Mouse (Mus musculus) retina, postnatal 1 day (tissue): ENCODE results near the gene Fgfr2.
A peak's percentile ranks its signal among the peaks of the same experiment; 100 is the strongest.

Experiments used
- DNase-seq: peaks from one replicate; pipeline ENCODE4 v3.0.0-alpha.2; 2012

Fgfr2 gene

GRCm38 (mm10) chr7:130201020-130201419, 2922.1 kb downstream of the Fgfr2 start:
- DNase-seq = no peak

GRCm38 (mm10) chr7:130199951-130200350, 2923.2 kb downstream of the Fgfr2 start:
- DNase-seq = no peak

GRCm38 (mm10) chr7:130199317-130199716, 2923.8 kb downstream of the Fgfr2 start:
- DNase-seq = no peak

DNA sequence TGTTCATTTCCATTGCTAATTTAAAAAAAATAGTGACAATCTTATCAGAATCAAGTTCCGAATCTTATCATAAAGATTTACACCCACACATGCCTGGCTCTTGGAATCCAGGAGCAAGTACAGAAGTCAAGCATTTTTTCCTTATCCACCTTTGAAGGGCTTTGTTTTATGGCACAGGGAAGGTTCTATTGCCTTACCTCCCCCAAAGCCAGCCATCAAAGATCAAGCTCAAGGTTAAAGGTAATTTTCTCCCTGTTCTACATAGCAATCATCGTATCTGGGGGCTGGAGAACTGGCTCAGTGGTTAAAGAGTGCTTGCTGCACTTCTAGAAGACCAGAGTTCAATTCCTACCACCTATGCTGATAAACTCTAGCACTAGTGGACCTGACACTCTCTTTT, 2928.1 kb downstream of the Fgfr2 start:
- no peak for DNase-seq

GRCm38 (mm10) chr7:130190329-130190975, 2932.7 kb downstream of the Fgfr2 start:
- no peak for DNase-seq

- no peak for DNase-seq
Observed at GRCm38 (mm10) chr7:130189901-130190300, 2933.2 kb downstream of the Fgfr2 start.

- no peak for DNase-seq
Observed at GRCm38 (mm10) chr7:130188108-130188507, 2935.0 kb downstream of the Fgfr2 start.

- DNase-seq = no peak
Observed at GRCm38 (mm10) chr7:130184864-130185263, 2938.3 kb downstream of the Fgfr2 start.

GRCm38 (mm10) chr7:130183960-130184359, 2939.2 kb downstream of the Fgfr2 start:
- peak; percentile 35 for DNase-seq

DNA sequence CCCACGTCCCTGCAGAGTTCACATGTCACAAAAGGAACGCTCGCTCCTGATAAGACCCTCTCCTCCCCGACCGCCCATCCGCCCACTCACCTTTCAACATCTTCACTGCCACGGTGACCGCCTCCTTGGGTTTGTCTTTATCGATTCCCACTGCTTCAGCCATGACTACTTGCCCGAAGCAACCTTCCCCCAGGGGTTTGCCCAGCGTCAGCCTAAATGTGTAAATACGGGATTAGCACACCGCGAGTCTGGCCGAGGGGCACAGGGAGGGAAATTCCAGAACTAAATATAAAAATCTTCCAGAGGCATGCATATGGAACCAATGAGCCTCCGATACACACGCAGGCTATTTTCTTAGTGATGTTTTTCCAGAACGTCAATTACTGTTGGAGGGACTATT, 2940.6 kb downstream of the Fgfr2 start:
- DNase-seq = peak; percentile 18

DNA sequence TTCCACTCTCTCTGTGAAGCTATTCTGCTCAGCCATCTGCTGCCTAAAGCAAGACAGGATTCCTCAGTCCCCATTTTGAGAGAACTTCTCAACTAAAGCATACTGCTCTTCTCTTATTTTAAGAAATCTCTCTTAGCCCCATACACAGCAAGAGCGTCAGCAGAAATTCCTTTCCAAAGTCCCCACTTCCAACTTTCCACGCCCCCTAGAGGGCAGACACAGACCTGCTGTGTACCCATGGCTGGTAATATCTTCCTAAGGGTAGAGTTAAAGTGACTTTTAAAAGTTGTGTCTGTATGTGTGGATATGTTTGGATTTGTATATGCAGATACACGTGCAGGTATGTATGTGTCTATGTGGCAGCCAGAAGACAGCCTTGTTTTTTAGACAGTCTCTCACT, 2944.2 kb downstream of the Fgfr2 start:
- no peak for DNase-seq

- no peak for DNase-seq
Observed at GRCm38 (mm10) chr7:130177009-130177408, 2946.1 kb downstream of the Fgfr2 start.

- no peak for DNase-seq
Observed at GRCm38 (mm10) chr7:130174525-130174924, 2948.6 kb downstream of the Fgfr2 start.

DNA sequence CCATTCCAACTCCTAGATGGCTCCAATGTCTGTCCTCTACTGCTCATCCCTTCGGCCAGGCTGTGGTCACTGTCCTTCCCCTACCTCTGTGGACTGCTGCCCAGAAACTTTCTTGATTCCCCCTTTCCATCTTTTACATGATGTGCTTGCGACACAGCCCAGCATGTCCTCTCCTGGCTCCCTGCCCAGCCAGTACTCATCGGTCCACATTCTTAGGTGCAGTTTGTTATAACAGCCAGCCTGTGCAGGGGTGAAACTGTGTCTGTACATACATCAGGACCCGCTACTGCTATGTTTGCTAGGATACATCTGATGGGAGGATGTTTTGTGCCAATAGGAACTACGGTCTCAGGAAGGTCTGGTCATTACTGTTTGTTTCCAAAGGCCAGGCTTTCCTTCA, 2949.2 kb downstream of the Fgfr2 start:
- no peak for DNase-seq

DNA sequence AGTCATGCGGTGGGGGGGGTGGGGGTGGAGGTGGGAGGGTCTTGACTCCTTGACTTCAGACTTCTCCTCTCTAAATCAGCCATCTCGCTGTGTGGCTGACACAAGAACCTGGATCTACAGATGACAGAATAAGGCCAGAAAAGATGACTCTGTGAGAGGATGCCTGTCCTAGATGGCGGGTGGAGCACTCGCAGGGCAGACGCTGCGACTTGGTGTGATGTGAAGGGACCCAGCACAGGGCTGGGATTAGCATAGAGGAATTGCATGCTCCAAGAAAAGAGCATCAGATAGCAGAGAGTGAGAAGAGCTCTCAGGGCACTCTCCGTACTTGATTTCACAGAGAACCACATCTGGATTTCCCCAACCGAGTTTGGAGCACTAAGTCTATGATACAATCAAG, 2953.0 kb downstream of the Fgfr2 start:
- DNase-seq = no peak

GRCm38 (mm10) chr7:130168296-130168695, 2954.9 kb downstream of the Fgfr2 start:
- DNase-seq = peak; percentile 12

GRCm38 (mm10) chr7:130167261-130167660, 2955.9 kb downstream of the Fgfr2 start:
- no peak for DNase-seq

DNA sequence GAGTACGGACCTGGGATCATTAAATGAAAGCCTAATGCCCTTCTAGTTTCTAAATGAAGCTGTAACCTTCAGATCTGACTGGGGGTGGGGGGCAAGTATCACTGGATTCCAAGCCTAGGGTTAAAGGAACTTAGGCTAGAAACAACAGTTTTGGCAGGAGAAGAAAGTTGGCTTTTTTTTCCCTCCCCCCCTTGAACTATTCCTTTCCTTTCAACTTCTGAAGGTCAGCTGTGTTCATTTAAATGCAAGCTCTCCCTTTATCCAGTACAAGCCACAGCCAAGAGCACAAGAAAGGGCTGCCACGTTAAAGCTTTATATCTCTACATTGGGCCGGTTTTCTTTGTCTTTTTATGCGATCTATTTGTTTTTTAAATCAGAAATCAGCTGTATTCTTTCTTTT, 2957.0 kb downstream of the Fgfr2 start:
- DNase-seq = no peak

DNA sequence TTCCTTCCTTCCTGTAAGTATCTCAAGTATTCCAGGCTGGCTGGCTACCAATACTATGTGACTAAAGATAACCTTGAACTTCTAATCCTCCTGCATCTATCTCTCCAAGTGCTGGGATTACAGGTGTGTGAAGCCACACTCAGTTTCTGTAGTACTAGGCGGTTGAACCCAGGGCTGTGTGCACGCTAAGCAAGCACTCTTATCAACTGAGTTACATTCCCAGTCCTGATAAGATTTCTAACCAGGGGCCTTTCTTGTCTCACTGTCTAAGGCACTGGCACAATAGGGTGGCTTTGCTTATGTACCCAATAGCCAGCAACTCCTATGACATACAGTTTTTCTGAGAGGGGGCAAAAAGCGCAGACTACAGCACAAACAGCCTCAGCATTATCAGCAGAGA, 2957.7 kb downstream of the Fgfr2 start:
- DNase-seq = no peak

DNA sequence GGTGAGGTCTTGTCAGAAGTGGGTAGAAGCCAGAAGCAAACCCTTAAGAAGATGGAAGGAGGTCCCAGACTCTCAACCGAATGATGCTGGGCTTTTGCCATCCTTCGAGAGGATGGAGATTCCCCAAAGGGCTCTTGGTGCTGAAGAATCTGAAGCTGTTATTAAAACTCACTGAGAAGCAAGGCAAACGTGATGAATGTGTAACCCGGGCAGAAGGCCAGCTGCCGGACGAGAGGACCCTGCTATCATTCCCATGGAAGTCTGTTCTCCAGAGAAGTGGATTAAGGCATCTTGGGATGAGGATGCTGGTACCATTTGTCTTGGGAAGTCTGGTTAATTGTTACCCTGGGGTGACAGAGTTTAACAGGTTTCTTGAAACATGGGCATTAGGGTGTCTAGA, 2960.4 kb downstream of the Fgfr2 start:
- no peak for DNase-seq

DNA sequence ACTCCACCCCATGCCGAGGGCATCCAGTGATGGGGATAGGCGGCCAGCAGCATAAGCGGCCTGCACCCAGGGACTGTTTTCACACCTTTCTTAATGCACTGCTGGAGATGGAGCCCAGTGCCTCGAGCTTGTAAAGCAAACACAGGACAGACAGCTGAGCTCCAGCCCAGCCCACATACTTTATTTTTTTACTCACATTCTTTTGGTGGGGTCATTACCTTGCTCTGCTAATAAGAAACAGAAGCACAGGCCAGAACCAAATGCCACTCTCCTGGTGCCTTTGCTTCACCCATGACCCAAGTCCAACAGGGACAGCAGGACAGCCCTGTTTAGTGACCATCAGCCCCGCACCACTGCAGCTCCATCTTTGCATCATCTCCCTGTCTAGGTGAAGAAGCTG, 2961.6 kb downstream of the Fgfr2 start:
- DNase-seq = no peak

GRCm38 (mm10) chr7:130158845-130159244, 2964.3 kb downstream of the Fgfr2 start:
- no peak for DNase-seq

- DNase-seq = no peak
Observed at GRCm38 (mm10) chr7:130153363-130153969, 2969.7 kb downstream of the Fgfr2 start.

GRCm38 (mm10) chr7:130148906-130149305, 2974.2 kb downstream of the Fgfr2 start:
- no peak for DNase-seq

DNA sequence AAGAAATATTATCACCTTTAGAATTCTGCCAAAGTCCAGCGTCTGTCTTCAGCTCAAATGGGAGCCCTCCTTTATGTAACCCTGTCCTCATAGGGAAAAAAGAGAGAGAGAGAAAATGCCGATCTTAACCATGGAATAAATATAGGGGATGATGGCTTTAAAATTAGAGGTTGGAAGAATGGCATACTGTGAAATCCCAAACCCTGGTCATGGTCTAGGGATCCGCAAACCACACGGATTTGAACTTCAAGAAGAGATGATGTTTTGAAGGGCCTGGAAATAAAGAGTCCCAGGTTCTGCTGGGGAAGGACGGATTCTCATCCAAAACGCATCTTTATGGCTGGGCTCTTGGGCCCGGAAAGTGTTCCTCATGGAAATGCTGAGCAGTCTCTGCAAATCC, 2975.9 kb downstream of the Fgfr2 start:
- DNase-seq = no peak
